Mouse (Mus musculus) retina, embryonic 14.5 days (tissue): Measurements from ENCODE around the gene Pdzrn4.
A peak's percentile ranks its signal among the peaks of the same experiment; 100 is the strongest.
"Not testable (repeated sequence)": the region's sequence is repeated elsewhere in the genome, so short reads cannot be mapped to it uniquely, and the experiment has no call there.

ENCODE experiments used
- DNase-seq: peaks from one replicate; pipeline ENCODE4 v3.0.0-alpha.2; 2015; ENCODE audit warnings: low spot score

Gene Pdzrn4

GRCm38 (mm10) chr15:92396770-92397608 is at the start of gene Pdzrn4:
TSS of gene Pdzrn4 (plus strand) at chr15:92396881.
- DNase-seq, result peak; percentile 68

- no peak for DNase-seq
Measured at GRCm38 (mm10) chr15:92347426-92347825, 49.3 kb upstream of the Pdzrn4 start.

- no peak for DNase-seq
Measured at GRCm38 (mm10) chr15:92347902-92348301, 48.8 kb upstream of the Pdzrn4 start.

GRCm38 (mm10) chr15:92348453-92348852 is 48.2 kb upstream of the Pdzrn4 start:
- not testable (repeated sequence) for DNase-seq

GRCm38 (mm10) chr15:92364153-92364552 is 32.5 kb upstream of the Pdzrn4 start:
- no peak for DNase-seq

DNA sequence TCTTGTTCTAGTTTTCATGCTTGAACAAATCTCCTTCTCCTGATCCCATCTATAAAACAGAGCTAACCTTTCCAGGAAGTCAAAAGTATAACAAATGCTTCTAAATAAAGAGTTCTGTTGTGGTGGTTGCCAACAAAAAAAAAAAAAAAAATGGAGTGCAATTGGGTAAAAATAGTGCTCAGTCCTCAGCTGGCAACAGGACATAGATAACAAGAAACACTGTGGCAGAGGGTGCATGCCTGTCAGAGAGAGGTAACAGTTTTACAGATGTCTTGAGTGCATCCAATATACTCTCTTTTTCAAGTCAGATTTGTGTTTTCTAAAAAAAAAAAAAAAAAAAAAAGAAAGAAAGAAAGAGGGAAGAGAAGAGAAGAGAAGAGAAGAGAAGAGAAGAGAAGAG is 32.1 kb upstream of the Pdzrn4 start:
- DNase-seq, result no peak

- DNase-seq, result no peak
Measured at GRCm38 (mm10) chr15:92394811-92395210, 1.9 kb upstream of the Pdzrn4 start.

GRCm38 (mm10) chr15:92398747-92399146 is 2.1 kb downstream of the Pdzrn4 start:
- no peak for DNase-seq

- no peak for DNase-seq
Measured at GRCm38 (mm10) chr15:92399278-92399677, 2.6 kb downstream of the Pdzrn4 start.

DNA sequence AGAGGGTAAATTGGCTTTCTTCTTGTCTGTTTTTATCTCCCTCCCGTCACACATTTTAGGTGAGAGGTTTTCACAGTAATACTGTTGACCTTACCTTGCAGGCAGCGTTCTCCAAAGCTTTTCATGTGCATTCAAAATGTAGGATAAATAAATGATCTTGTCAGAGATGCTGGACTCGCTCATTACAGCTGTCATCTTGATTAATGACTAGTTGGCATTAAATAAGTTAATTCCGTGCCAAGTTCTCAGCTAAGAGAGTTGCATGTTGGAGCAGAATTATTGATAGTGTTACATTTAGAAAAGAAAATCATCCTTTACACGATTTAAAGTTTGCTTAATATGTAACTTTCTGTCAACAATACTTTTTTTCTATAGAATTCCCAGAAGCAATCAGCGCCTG is 4.9 kb downstream of the Pdzrn4 start:
- no peak for DNase-seq

DNA sequence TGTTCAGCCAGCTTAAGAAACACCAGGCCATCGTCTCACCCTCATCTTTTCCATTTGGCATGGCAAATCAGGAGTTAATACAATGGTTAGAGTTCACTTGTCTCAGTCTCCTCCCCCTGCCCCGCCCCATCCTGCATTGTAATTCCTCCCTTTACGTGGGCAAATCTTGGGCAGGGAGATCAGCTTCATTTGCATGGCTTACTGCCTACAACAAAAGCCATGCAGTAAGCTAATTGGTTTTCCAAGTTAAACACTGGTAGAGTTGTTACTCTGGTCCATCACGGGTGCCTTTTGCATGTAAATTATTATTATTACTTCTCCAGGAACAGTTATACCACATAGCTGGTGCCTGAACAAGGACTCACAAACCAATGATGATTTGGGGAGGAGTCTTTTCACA is 18.6 kb downstream of the Pdzrn4 start:
- no peak for DNase-seq

DNA sequence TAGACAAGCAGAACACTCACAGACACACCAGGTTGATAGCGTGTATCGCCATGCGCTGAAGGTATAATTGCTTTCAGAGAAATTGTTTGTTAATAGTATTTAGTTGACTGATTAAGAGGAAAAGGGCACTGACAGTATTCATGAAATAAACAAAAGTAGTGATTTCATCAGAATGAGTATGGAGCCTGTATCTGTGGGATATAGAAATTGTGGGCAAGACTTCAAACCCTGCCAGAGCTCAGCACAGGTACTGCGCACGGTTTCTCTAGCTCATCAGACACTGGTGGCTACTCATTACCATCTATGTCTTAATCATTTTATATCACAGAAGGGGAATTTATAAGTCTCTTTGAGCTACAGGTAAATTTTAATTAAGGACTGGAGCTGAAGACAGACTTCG is 19.5 kb downstream of the Pdzrn4 start:
- no peak for DNase-seq

DNA sequence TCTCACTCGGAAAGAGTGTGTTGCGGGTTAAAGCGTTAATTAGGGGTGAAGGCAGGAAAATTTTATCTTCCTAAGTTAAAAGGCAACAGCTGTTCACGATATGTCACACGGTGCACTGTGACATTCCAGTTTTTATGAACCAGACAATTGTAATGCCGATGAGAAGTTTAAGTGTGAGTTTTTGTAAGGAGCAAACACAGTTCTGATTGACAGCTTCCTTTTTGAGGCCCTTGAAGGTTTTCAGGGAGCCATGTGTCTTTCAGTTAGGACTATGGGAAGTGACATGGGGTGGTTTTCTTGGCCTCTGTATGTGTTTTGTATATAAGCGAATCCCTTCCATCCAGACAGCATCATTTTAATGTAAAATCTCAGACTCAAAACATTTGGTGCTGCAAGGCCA is 20.0 kb downstream of the Pdzrn4 start:
- DNase-seq, result no peak

DNA sequence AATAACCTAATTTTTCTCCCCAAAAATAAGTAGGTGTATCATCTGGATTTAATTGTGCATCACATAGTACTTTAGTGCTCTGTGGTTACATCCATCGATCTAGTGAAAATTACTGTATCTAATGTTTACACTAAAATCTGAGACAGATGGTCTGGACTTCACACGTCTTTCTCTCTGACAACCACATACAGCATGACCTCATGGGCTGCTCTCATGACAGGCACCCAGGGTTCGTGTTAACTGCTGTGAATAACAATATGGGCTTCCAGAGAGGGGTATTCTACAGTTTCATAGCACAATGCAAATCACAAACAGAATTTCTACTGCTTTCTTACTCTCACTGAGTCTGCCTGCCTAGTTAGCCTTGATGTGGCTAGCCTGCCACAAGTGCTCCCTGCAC is 20.4 kb downstream of the Pdzrn4 start:
- no peak for DNase-seq

- peak; percentile 79 for DNase-seq
Measured at GRCm38 (mm10) chr15:92434605-92435004, 37.9 kb downstream of the Pdzrn4 start.

- DNase-seq, result peak; percentile 40
Measured at GRCm38 (mm10) chr15:92435306-92435705, 38.6 kb downstream of the Pdzrn4 start.

DNA sequence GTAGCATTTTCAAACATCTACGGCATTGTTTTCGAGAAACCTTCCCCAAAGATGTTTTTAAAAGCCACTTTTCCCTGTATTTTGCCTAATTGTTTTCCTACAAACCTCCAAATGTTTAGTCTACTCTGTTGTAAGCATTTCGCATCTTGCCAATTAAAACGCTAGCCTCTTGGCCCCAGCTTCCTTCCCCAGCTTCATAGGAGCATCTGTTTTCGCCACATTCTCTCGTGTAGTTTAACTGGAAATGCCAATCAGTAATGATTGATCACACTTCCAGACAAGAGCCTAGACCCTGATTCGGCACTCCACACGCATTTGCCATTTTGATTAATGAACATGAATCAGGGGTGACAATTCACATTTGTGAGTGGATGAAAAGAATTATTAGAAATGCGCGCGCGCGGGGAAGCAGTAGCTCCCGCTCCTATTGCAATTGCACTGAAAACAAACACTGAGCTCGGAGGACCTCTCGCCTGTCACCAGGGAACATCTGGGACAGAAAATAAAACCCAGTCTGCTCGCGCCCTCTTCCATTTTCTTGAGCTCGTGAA is 45.0 kb downstream of the Pdzrn4 start:
- peak; percentile 51 for DNase-seq

DNA sequence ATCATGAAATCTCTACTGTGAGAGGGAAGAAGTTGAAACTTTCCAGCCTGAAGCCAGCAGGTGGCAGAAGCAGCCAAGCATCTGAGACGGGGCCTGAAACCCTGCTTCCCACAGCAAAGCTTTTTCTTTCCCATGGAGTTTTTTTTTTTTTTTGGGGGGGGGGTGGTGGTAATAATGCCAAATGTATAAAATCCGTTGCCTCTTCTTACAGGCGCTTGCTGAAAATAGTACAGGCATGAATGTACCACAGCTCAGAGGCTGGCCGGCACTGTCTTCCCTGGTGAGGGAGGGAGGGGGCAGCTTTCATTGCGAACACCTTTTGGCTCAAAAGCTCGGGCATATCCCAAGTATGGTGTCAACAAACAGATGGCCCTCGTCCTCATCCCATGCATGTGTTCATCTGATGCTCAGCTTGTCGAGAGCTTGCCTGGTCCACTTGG is 51.0 kb downstream of the Pdzrn4 start:
- peak; percentile 71 for DNase-seq

DNA sequence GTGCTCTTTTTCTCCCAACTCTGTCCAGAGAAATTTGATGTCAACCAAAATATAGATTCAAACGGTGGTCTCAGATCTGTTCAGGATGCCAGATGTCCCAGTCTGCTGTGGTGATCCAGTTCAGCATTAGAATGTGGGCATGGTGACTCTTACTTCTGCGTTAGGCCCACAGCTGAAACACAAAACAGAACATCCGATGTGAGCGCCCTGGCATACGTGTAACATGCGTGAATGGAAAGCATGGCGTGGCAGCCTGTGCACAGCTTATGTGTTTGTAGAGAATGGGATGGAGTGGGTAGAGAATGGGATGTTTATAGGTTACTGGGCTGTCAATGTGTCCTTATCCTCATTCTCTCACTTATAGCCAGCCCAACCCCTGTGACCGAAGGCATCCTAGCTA is 52.4 kb downstream of the Pdzrn4 start:
- DNase-seq, result no peak

GRCm38 (mm10) chr15:92452620-92453019 is 55.9 kb downstream of the Pdzrn4 start:
- no peak for DNase-seq

DNA sequence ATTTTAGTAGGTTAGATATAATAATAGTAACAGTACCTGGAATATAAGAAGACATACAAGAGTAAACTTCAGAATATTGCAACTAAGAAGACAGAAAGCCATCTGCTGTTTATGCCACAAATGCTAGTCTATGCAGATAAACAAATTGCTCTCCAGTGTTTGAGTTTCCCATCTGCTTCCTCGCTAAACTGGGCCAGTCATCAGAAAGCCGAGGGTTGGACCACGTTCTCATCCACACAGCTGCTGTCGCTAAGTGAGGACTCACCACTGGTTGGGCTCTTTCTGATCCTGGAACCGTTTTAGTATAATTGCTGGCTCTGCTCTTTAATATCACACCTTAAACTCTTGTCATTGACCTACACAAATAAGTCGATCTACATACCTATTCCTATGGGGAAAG is 85.5 kb downstream of the Pdzrn4 start:
- DNase-seq, result no peak

GRCm38 (mm10) chr15:92491376-92491775 is 94.7 kb downstream of the Pdzrn4 start:
- no peak for DNase-seq

GRCm38 (mm10) chr15:92495465-92496174 is 98.9 kb downstream of the Pdzrn4 start:
- no peak for DNase-seq
